Mouse (Mus musculus) bone marrow, adult 2 months (tissue): Measurements from ENCODE around the gene Mdh2.

Experiments used
- CTCF ChIP-seq: fragments of 200-500 bp; IDR thresholded peaks from 2 replicates; pipeline ENCODE4 v1.5.1; 2011; ENCODE audit warnings: low read length, control low read depth; ENCODE audit not compliant: control insufficient read depth, insufficient read depth
- POLR2A ChIP-seq: fragments of 200-500 bp; IDR thresholded peaks from 2 replicates; pipeline ENCODE4 v1.6.1; 2011; ENCODE audit warnings: low read depth, mild to moderate bottlenecking, control low read depth, low read length, borderline replicate concordance; ENCODE audit not compliant: control insufficient read depth

DNA sequence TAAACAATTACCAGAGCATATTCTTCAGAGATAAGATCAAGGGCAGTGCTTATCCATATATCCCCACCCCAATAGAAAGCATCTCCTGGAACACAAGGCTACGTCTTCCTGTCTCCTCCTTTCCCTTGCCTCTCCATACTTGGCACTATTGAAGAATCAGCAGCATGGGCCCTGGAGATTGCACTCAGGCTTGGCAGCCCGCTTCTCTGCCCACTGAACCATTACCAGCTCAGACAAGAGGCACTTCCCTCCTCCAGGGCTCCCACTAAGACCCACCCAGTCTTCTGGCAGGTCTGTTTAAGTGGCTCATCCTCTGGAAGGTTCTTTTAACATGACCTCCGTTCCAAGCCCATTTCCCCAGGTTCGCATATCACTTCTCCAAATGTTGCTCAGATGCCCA lies 1.7 kb upstream of the Mdh2 start:
- TF ChIP-seq POLR2A: no peak
- no peak for TF ChIP-seq CTCF
